Mouse (Mus musculus) brain, embryonic 14.5 days (tissue): ENCODE measurements around the gene Stra8. TPM values are rescaled to one million over a fixed set of nuclear protein-coding genes. Genes with fewer than 3 reads are reported as not detected.
A peak's percentile ranks its signal among the peaks of the same experiment; 100 is the strongest.

Experiments used
- DNase-seq: peaks from one replicate; pipeline ENCODE4 v3.0.0-alpha.2; 2011; ENCODE audit warnings: low read depth
- CTCF ChIP-seq: fragments of 200-500 bp; IDR thresholded peaks from 2 replicates; pipeline ENCODE4 v1.5.1; 2012; ENCODE audit warnings: inconsistent platforms, mild to moderate bottlenecking, moderate library complexity, borderline replicate concordance; ENCODE audit not compliant: insufficient read depth, insufficient read length; ENCODE audit errors: extremely low read depth
- POLR2A ChIP-seq: fragments of 200-500 bp; IDR thresholded peaks from 2 replicates; pipeline ENCODE4 v1.6.1; 2012; ENCODE audit warnings: mild to moderate bottlenecking, inconsistent platforms, borderline replicate concordance; ENCODE audit not compliant: poor library complexity, insufficient read depth, insufficient read length, severe bottlenecking; ENCODE audit errors: extremely low read depth
- polyA plus RNA-seq: library from polyadenylated mRNA; depleted of rRNA; stranded (reverse); fragments of >200 nt; gene quantifications from 2 replicates; pipeline ENCODE4 v1.2.3, GENCODE M21; 2012

Gene Stra8
- polyA plus RNA-seq, 1 experiment = not detected

- TF ChIP-seq POLR2A = no peak
- TF ChIP-seq CTCF = no peak
- DNase-seq = no peak
These were observed 35.2 kb upstream of the Stra8 start for GRCm38 (mm10) chr6:34884724-34885123.

DNA sequence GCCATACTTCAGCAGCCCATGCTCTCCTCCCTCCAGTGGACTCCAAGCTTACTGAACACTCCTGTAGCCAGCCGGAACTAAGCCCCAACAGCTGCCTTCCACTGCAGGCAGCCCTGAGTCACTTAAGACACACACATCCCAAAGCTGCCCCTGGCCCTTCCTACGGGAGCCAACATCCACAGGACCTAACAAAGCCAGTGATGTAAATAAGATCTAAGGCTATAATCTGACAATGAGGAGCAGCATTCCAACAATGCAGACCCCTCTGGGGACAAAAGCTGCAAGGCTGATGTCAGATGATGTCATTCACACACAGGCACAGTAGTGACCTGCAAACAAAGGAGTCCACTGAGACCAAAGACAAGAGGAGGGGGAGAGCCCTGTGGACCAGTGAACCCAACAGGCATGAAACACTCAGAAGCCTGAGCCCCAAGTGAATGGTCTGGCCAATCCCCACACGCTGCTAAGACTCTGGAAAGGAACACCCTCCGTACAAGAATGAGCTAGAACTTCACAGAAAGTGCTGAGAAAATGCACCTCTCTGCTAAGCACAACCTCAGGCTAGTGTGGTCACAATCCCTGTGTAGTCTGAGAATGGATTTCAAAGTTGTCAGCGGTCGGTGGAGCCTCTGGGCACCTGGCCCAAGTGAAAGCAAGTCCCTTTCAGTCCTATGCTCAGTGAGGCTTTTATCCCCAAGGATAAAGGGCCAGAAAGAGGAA is 32.7 kb upstream of the Stra8 start:
- DNase-seq = peak; percentile 69
- TF ChIP-seq POLR2A (no peak), CTCF (no peak)

GRCm38 (mm10) chr6:34889185-34889584 is 30.8 kb upstream of the Stra8 start:
- no peak for DNase-seq
- TF ChIP-seq CTCF (no peak), POLR2A (no peak)

GRCm38 (mm10) chr6:34895569-34895968 is 24.4 kb upstream of the Stra8 start:
- TF ChIP-seq CTCF (no peak), POLR2A (no peak)
- no peak for DNase-seq

DNA sequence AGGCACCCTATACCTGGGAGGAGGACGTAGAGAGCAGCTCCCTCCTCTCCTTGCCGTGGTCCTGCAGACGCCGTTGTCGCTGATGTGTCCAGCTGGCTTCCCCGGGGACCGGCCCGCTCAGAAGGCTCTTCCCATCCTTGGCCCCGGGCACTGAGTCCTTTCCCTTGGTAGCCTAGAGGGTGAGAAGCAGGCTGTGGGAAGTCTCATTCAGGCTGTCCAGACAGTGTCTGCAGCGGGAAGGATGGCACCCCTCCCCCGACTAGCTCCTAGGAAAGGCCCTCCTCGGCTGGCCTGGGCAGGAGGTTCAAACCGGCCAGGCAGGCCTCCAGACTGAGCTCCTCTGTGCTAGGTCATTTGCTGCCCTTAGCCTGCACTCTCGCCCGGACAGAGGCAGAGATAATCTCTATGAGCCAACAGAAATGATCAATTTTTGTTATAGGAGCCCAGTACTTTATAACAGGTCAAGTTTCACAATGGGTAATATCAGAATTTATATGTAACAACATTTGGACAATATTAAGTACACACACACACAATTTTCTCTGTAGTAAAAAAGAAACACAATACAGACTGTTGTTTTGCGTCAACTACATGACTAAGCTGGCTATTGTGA is 23.7 kb upstream of the Stra8 start:
- TF ChIP-seq POLR2A = no peak
- no peak for TF ChIP-seq CTCF
- DNase-seq = no peak

GRCm38 (mm10) chr6:34899127-34899526 is 20.8 kb upstream of the Stra8 start:
- no peak for TF ChIP-seq CTCF
- no peak for TF ChIP-seq POLR2A

DNA sequence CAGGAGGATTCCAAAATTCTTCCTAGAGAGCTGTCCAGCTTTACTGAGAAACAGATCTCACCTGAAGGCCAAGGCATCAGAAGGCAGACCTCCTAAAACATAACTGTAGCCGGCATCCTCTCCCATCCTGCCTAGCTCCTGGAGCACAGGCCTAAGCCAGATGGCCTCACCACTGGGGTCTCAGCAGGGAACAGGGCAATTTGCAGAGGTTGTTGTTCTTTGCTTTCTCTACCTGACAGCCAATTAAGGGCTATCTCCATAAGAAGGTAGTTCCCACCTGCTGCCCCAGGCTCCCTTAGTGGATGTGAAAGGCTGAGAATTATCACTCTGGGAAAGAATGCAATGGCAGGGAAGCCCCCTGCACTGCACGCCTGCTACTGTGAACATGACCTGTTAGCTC is 19.0 kb upstream of the Stra8 start:
- DNase-seq = no peak
- TF ChIP-seq POLR2A = no peak
- no peak for TF ChIP-seq CTCF

More at GRCm38 (mm10) chr6:34899127-34899526, 20.8 kb upstream of the Stra8 start:
- DNase-seq = no peak

GRCm38 (mm10) chr6:34901911-34902444 is 18.0 kb upstream of the Stra8 start:
- no peak for DNase-seq
- TF ChIP-seq CTCF (no peak), POLR2A (no peak)

- TF ChIP-seq POLR2A (no peak), CTCF (no peak)
- no peak for DNase-seq
These were observed 17.4 kb upstream of the Stra8 start for GRCm38 (mm10) chr6:34902578-34902977.

DNA sequence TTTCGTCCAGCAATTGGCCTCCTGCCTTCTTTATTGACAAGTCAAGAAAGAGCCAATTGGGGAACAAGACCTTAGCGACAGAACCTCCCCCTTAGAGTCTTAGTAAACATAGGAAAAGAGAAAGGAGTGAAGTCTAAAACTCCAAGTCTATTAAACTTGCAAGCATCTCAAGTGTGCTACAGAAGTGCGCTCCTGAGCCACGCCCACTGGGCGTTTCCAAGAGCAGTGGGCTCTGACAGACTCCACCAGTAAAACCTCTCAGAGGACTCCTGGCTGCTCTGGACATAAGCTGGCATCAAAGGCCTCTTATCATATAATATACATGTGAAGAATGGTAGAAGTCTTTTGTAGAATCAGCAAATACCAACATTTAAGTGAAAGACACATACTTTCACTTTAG is 16.5 kb upstream of the Stra8 start:
- TF ChIP-seq POLR2A = no peak
- no peak for TF ChIP-seq CTCF
- DNase-seq = no peak

DNA sequence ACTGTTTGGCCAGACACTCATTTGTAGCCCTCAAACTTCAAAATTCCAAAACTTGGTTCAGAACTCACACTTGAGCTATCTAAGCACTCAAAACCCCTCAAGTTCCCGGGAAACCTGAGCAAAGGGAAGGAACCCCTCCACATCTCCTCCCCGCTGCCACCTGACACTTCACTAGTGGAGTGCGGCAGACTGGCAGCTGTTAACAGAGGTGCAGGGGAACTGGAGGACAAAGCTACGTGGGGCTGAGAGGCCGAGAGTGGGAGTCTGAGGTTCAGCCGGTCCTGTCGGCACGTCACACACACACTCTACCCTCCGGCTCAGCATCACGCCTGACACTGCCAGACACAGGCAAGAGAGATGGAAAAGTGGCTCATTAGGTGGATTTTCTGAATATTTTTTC is 16.1 kb upstream of the Stra8 start:
- TF ChIP-seq POLR2A (no peak), CTCF (no peak)
- DNase-seq = no peak

DNA sequence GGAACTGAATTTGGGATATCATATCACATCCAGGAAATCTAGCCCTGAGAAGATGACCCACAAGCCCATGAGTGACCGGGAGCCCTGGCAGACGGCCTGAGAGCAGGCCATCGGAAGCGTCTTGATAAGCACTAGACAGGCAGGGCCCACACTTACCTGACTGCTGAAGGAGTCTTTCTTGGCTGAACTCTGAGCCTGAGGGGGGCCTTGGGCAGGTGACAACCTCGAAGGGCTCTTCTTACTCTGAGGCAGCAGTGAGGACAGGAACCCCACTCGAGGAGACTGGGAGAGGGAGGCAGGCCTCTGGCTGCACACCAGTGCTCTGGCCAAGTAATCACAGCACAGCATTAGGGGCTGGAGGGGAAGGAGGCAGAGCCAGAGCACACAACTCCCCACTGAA is 15.6 kb upstream of the Stra8 start:
- no peak for DNase-seq

DNA sequence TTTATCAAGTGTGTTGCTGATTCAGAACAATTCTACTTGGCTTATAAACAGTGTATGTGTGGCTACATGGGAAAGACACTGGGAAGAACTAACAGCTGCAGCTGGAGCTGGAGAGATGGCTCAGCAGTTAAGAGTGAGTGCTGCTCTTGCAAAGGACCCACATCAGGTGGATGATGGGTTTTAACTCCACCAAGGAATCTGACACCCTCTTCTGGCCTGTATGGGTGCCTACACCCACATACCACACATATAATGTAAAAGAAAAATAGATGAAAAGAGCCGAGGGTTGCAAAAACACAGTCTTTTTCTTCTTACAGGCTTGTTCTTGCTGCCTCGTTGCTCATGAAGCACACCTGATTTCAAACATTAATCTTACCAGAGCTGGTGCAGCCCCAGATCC is 13.8 kb upstream of the Stra8 start:
- no peak for DNase-seq
- TF ChIP-seq CTCF = no peak
- TF ChIP-seq POLR2A = no peak

More for the DNA sequence above, 15.6 kb upstream of the Stra8 start:
- no peak for TF ChIP-seq POLR2A

DNA sequence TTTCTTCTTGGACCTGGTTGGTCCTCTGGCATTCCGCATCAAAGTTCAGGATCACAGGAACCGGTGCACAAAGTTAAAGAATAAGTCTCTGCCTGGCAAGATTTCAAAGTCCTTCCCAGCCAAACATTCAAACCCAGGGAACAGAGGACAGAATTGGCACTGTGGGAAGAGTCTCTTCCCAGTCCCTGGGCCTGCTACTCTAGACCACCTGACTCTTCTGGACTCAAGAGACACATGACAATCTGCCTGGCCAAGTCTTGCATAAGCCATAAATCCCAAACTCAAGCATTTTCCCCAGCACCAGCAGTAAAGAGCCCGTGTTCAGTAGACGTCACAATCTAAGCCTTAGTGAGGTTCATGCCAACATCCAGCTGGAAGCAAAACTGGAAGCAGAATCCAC is 13.3 kb upstream of the Stra8 start:
- no peak for DNase-seq
- no peak for TF ChIP-seq CTCF
- no peak for TF ChIP-seq POLR2A
